9 mouse cellular contexts compared by ENCODE assay signal in genomic region chr10:127078677-127079575, GRCm38 (mm10). TPM values are rescaled to one million over a fixed set of nuclear protein-coding genes. Genes with fewer than 3 reads are reported as not detected.
DNase-seq lines count a peak whose midpoint lies in the region; ATAC-seq and TF ChIP-seq lines count a peak whose summit lies in the region.
"Had no signal": no experiment of that assay in that cellular context is flagged by ENCODE, and none has a peak within 500 bp of the region (broad histone marks: within the 10 kb centered on the region; RNA-seq: fewer than 3 reads in every experiment).

No protein-coding gene starts in this region.

- no peaks in the 10 kb centered on the region for H3K36me3 ChIP-seq in heart, embryonic 12.5 days
- H3K36me3 ChIP-seq in neural tube, embryonic 11.5 days (ENCODE audit: control insufficient read depth, insufficient read depth, low read length) = no peaks in the 10 kb centered on the region

- DNase-seq in layer of hippocampus, adult 2 months (ENCODE audit: low spot score in 2 of 2) = peak in 1 of 2 experiments; percentile 74
- DNase-seq in layer of hippocampus, postnatal 36 days = no peak
- peak; percentile 83 to 87 for DNase-seq in cerebellum, postnatal 10 days
- peak; percentile 65 for DNase-seq in left cerebral cortex, postnatal 4 days
- DNase-seq in neural tube, embryonic 11.5 days (ENCODE audit: low spot score) = peak; percentile 66
- DNase-seq in spleen, postnatal 36 days (ENCODE audit: low spot score in 2 of 2) = no peak
- no peak for DNase-seq in adrenal gland, adult 8-10 months

- peaks cover 92% of the 10 kb centered on the region for H3K27me3 ChIP-seq in heart, embryonic 12.5 days (replicated peaks)
- H3K27me3 ChIP-seq in neural tube, embryonic 11.5 days (ENCODE audit: control insufficient read depth, insufficient read depth, low read length) = peaks cover 63% of the 10 kb centered on the region

- H3K9me3 ChIP-seq in heart, embryonic 12.5 days (replicated peaks) = no peaks in the 10 kb centered on the region
- H3K9me3 ChIP-seq in neural tube, embryonic 11.5 days (ENCODE audit: control insufficient read depth, low read length) = no peaks in the 10 kb centered on the region

- intact Hi-C loops in left cerebral cortex, postnatal 4 days (cut with DNase I) = no loop called here

- peak overlapping the region; percentile 82 for H3K4me2 ChIP-seq in heart, embryonic 12.5 days
- peak overlapping the region; percentile 100 for H3K4me2 ChIP-seq in neural tube, embryonic 11.5 days (ENCODE audit: low read depth)

- H3K9ac ChIP-seq in heart, embryonic 12.5 days = peak overlapping the region; percentile 52; the same call in 1 of the 2 replicates
- peak overlapping the region; percentile 72 for H3K9ac ChIP-seq in neural tube, embryonic 11.5 days (ENCODE audit: low read length)

- peak overlapping the region; percentile 98 for H3K27ac ChIP-seq in layer of hippocampus, adult 2 months
- no peak overlapping the region for H3K27ac ChIP-seq in heart, embryonic 12.5 days (ENCODE audit: poor library complexity, severe bottlenecking)
- H3K27ac ChIP-seq in neural tube, embryonic 11.5 days (ENCODE audit: low read depth, low read length) = no peak overlapping the region

- H3K4me3 ChIP-seq in layer of hippocampus, adult 2 months = peak overlapping the region; percentile 81
- H3K4me3 ChIP-seq in heart, embryonic 12.5 days = peak overlapping the region; percentile 49
- H3K4me3 ChIP-seq in neural tube, embryonic 11.5 days (ENCODE audit: low read depth, low read length) = peak overlapping the region; percentile 66

- WGBS in heart, embryonic 12.5 days = under 1% methylated on average over 28 of the region's 49 CpGs
- WGBS in neural tube, embryonic 11.5 days = under 1% methylated on average over 32 of the region's 49 CpGs

- H3K4me1 ChIP-seq in heart, embryonic 12.5 days (replicated peaks) = peaks cover 31% of the 10 kb centered on the region
- peaks cover 26% of the 10 kb centered on the region for H3K4me1 ChIP-seq in neural tube, embryonic 11.5 days (ENCODE audit: control insufficient read depth, insufficient read depth, low read length)

- no peak for TF ChIP-seq CTCF in layer of hippocampus, adult 2 months (conservative IDR thresholded peaks at IDR 0.05)

- no peak for ATAC-seq in heart, embryonic 12.5 days (ENCODE audit: insufficient number of reproducible peaks, low FRiP score)
- ATAC-seq in neural tube, embryonic 11.5 days (ENCODE audit: insufficient read depth, low FRiP score, low TSS enrichment) = peak; percentile 52

RNA-seq across cellular contexts. Expression of gene Agap2, which starts 3.8 kb away (rescaled TPM):
- 100 to 1,000 TPM; 820 to 844 TPM for total RNA-seq in layer of hippocampus, adult 2 months (2021)
- 100 to 1,000 TPM; 778 to 800 TPM for total RNA-seq in layer of hippocampus, postnatal 36 days (2021)
- polyA plus RNA-seq in heart, embryonic 12.5 days (2016; fragmentation: Nextera tagmentation; extraction: Ambion mirVana) = 0.03 TPM in 1 of 2 replicates, not detected in the other
- total RNA-seq in left cerebral cortex, postnatal 4 days (2021) = 100 to 1,000 TPM; 384 to 394 TPM
- 0.94 and 1.4 TPM in 2 replicates for polyA plus RNA-seq in neural tube, embryonic 11.5 days (2014; fragmentation: Nextera tagmentation; extraction: Ambion mirVana)
- 1 to 10 TPM; 3.0 to 7.5 (median 5.5) TPM for total RNA-seq in adrenal gland, adult 8-10 months (2022)

RNA-seq across cellular contexts. Expression of gene Tspan31, which starts 8.9 kb away (rescaled TPM):
- 10 to 100 TPM; 57.2 to 62.1 TPM for total RNA-seq in layer of hippocampus, adult 2 months (2021)
- total RNA-seq in layer of hippocampus, postnatal 36 days (2021) = 10 to 100 TPM; 57.4 to 61.5 TPM
- polyA plus RNA-seq in heart, embryonic 12.5 days (2016; fragmentation: Nextera tagmentation; extraction: Ambion mirVana) = 119 and 124 TPM in 2 replicates
- 10 to 100 TPM; 49.9 to 54.4 TPM for total RNA-seq in left cerebral cortex, postnatal 4 days (2021)
- polyA plus RNA-seq in neural tube, embryonic 11.5 days (2014; fragmentation: Nextera tagmentation; extraction: Ambion mirVana) = 96.5 and 99.9 TPM in 2 replicates
- total RNA-seq in adrenal gland, adult 8-10 months (2022) = 100 to 1,000 TPM; 120 to 138 (median 128) TPM

RNA-seq across cellular contexts. Expression of gene Cdk4, which starts 15.6 kb away (rescaled TPM):
- total RNA-seq in layer of hippocampus, adult 2 months (2021) = 10 to 100 TPM; 84.6 to 94.8 TPM
- 10 to 100 TPM; 93.5 to 97.5 TPM for total RNA-seq in layer of hippocampus, postnatal 36 days (2021)
- polyA plus RNA-seq in heart, embryonic 12.5 days (2016; fragmentation: Nextera tagmentation; extraction: Ambion mirVana) = 1,080 and 1,140 TPM in 2 replicates
- total RNA-seq in left cerebral cortex, postnatal 4 days (2021) = 100 to 1,000 TPM; 211 to 221 TPM
- 2,636 and 2,694 TPM in 2 replicates for polyA plus RNA-seq in neural tube, embryonic 11.5 days (2014; fragmentation: Nextera tagmentation; extraction: Ambion mirVana)
- 100 to 1,000 TPM; 197 to 246 (median 230) TPM for total RNA-seq in adrenal gland, adult 8-10 months (2022)

RNA-seq across cellular contexts. Expression of gene March9, which starts 18.9 kb away (rescaled TPM):
- total RNA-seq in layer of hippocampus, adult 2 months (2021) = 10 to 100 TPM; 19.8 TPM
- total RNA-seq in layer of hippocampus, postnatal 36 days (2021) = 10 to 100 TPM; 21.3 to 21.6 TPM
- 0.10 and 0.28 TPM in 2 replicates for polyA plus RNA-seq in heart, embryonic 12.5 days (2016; fragmentation: Nextera tagmentation; extraction: Ambion mirVana)
- total RNA-seq in left cerebral cortex, postnatal 4 days (2021) = 10 to 100 TPM; 75.1 to 76.5 TPM
- polyA plus RNA-seq in neural tube, embryonic 11.5 days (2014; fragmentation: Nextera tagmentation; extraction: Ambion mirVana) = 4.3 and 4.7 TPM in 2 replicates
- total RNA-seq in adrenal gland, adult 8-10 months (2022) = 10 to 100 TPM in 2 of 4 experiments, 1 to 10 TPM in 2; 8.9 to 11.3 (median 10.3) TPM

RNA-seq across cellular contexts. Expression of gene Cyp27b1, which starts 30.9 kb away (rescaled TPM):
- total RNA-seq in layer of hippocampus, adult 2 months (2021) = 1 to 10 TPM; 1.0 to 1.1 TPM
- 1 to 10 TPM; 1.6 to 1.7 TPM for total RNA-seq in layer of hippocampus, postnatal 36 days (2021)
- 0.18 TPM in 1 of 2 replicates, not detected in the other for polyA plus RNA-seq in heart, embryonic 12.5 days (2016; fragmentation: Nextera tagmentation; extraction: Ambion mirVana)
- total RNA-seq in left cerebral cortex, postnatal 4 days (2021) = under 1 TPM; 0.70 to 0.84 TPM
- 0.09 and 0.14 TPM in 2 replicates for polyA plus RNA-seq in neural tube, embryonic 11.5 days (2014; fragmentation: Nextera tagmentation; extraction: Ambion mirVana)
- under 1 TPM; 0.41 to 0.83 (median 0.53) TPM for total RNA-seq in adrenal gland, adult 8-10 months (2022)
- total RNA-seq: hematopoietic stem cell, adult 5-6 weeks had no signal

Comparison
In these comparisons a context has a peak if more than half of its experiments do, and no peak if none do; other contexts are left out.
1. DNase-seq: peak in cerebellum, postnatal 10 days (2 of 2), left cerebral cortex, postnatal 4 days (single experiment) and neural tube, embryonic 11.5 days (single experiment); none in layer of hippocampus, postnatal 36 days (0 of 2), spleen, postnatal 36 days (0 of 2) and adrenal gland, adult 8-10 months (single experiment).
2. RNA of gene Agap2, which starts 3.8 kb away (total RNA-seq): 820 to 844 TPM in layer of hippocampus, adult 2 months, 778 to 800 TPM in layer of hippocampus, postnatal 36 days and 384 to 394 TPM in left cerebral cortex, postnatal 4 days; 3.0 to 7.5 TPM in adrenal gland, adult 8-10 months; every median in the first group is over 10 times any median in the second.
3. Peak in every context shown above with its lines, with median percentiles within 50 percentile points of each other: H3K4me3 ChIP-seq.